In genomic region chr13:30067581-30068375, GRCm38 (mm10) we compare ENCODE assay signal across 14 mouse cellular contexts.
DNase-seq lines count a peak whose midpoint lies in the region; ATAC-seq and TF ChIP-seq lines count a peak whose summit lies in the region.
"Had no signal": no experiment of that assay in that cellular context is flagged by ENCODE, and none has a peak within 500 bp of the region (broad histone marks: within the 10 kb centered on the region; RNA-seq: fewer than 3 reads in every experiment).

No protein-coding gene starts in this region.

- no peaks in the 10 kb centered on the region for H3K4me1 ChIP-seq in embryonic facial prominence, embryonic 11.5 days (ENCODE audit: control insufficient read depth, insufficient read depth, low read length)
- H3K4me1 ChIP-seq in embryonic facial prominence, embryonic 10.5 days: peaks cover 18% of the 10 kb centered on the region
- H3K4me1 ChIP-seq in midbrain, postnatal 0 days (ENCODE audit: insufficient read depth, low read length): no peaks in the 10 kb centered on the region
- no peaks in the 10 kb centered on the region for H3K4me1 ChIP-seq in midbrain, embryonic 13.5 days (replicated peaks)
- H3K4me1 ChIP-seq: intestine, embryonic 15.5 days; liver, embryonic 12.5 days; neural tube, embryonic 15.5 days had no signal

- no peak for TF ChIP-seq CTCF in midbrain, postnatal 0 days (IDR thresholded peaks at IDR 0.05)

- no peaks in the 10 kb centered on the region for H3K27me3 ChIP-seq in embryonic facial prominence, embryonic 11.5 days (ENCODE audit: control insufficient read depth, insufficient read depth, low read length)
- H3K27me3 ChIP-seq in embryonic facial prominence, embryonic 10.5 days (replicated peaks; ENCODE audit: low read depth, poor library complexity, severe bottlenecking): no peaks in the 10 kb centered on the region
- no peaks in the 10 kb centered on the region for H3K27me3 ChIP-seq in midbrain, postnatal 0 days (ENCODE audit: insufficient read depth, low read length)
- no peaks in the 10 kb centered on the region for H3K27me3 ChIP-seq in midbrain, embryonic 13.5 days
- H3K27me3 ChIP-seq: intestine, embryonic 15.5 days; liver, embryonic 12.5 days; neural tube, embryonic 15.5 days had no signal

- no peaks in the 10 kb centered on the region for H3K9me3 ChIP-seq in embryonic facial prominence, embryonic 11.5 days (replicated peaks; ENCODE audit: control insufficient read depth, low read length)
- H3K9me3 ChIP-seq in embryonic facial prominence, embryonic 10.5 days: no peaks in the 10 kb centered on the region
- no peaks in the 10 kb centered on the region for H3K9me3 ChIP-seq in midbrain, postnatal 0 days (ENCODE audit: low read length)
- H3K9me3 ChIP-seq in midbrain, embryonic 13.5 days: no peaks in the 10 kb centered on the region
- H3K9me3 ChIP-seq: G1E; intestine, embryonic 15.5 days; liver, embryonic 12.5 days; neural tube, embryonic 15.5 days had no signal

- no peak overlapping the region for H3K27ac ChIP-seq in embryonic facial prominence, embryonic 11.5 days (replicated peaks; ENCODE audit: low read depth, low read length)
- H3K27ac ChIP-seq in embryonic facial prominence, embryonic 10.5 days (replicated peaks): no peak overlapping the region
- H3K27ac ChIP-seq in midbrain, postnatal 0 days (ENCODE audit: low read depth, low read length): no peak overlapping the region
- H3K27ac ChIP-seq in midbrain, embryonic 13.5 days: no peak overlapping the region
- H3K27ac ChIP-seq: intestine, embryonic 15.5 days; liver, embryonic 12.5 days; neural tube, embryonic 15.5 days had no signal

- ATAC-seq in embryonic facial prominence, embryonic 11.5 days (replicated peaks; ENCODE audit: insufficient number of reproducible peaks, low FRiP score, low TSS enrichment, low read depth): no peak; the same call in 1 of the 2 replicates
- ATAC-seq in midbrain, postnatal 0 days (ENCODE audit: low FRiP score): no peak
- no peak for ATAC-seq in midbrain, embryonic 13.5 days
- ATAC-seq: forebrain, embryonic 14.5 days; intestine, embryonic 15.5 days; liver, embryonic 12.5 days had no signal

- H3K9ac ChIP-seq in embryonic facial prominence, embryonic 11.5 days (replicated peaks; ENCODE audit: low read length): no peak overlapping the region
- no peak overlapping the region for H3K9ac ChIP-seq in midbrain, postnatal 0 days (replicated peaks; ENCODE audit: low read length, poor library complexity, severe bottlenecking)
- no peak overlapping the region for H3K9ac ChIP-seq in midbrain, embryonic 13.5 days (replicated peaks)
- H3K9ac ChIP-seq: intestine, embryonic 15.5 days; liver, embryonic 12.5 days; neural tube, embryonic 15.5 days had no signal

- no peaks in the 10 kb centered on the region for H3K36me3 ChIP-seq in embryonic facial prominence, embryonic 11.5 days (replicated peaks; ENCODE audit: control insufficient read depth, insufficient read depth, low read depth, low read length)
- H3K36me3 ChIP-seq in embryonic facial prominence, embryonic 10.5 days (replicated peaks): no peaks in the 10 kb centered on the region
- no peaks in the 10 kb centered on the region for H3K36me3 ChIP-seq in midbrain, postnatal 0 days (ENCODE audit: insufficient read depth, low read length)
- H3K36me3 ChIP-seq in midbrain, embryonic 13.5 days: no peaks in the 10 kb centered on the region
- H3K36me3 ChIP-seq: G1E; intestine, embryonic 15.5 days; liver, embryonic 12.5 days; neural tube, embryonic 15.5 days had no signal

- DNase-seq in embryonic facial prominence, embryonic 11.5 days (ENCODE audit: low spot score): peak; percentile 56
- DNase-seq in embryonic facial prominence, embryonic 10.5 days (ENCODE audit: low spot score): no peak
- peak; percentile 15 for DNase-seq in layer of hippocampus, adult 11-12 months (ENCODE audit: low spot score)
- DNase-seq in layer of hippocampus, postnatal 25 days (ENCODE audit: extremely low spot score in 1 of 2, low spot score in 1 of 2): no peak
- peak; percentile 36 for DNase-seq in midbrain, postnatal 0 days (ENCODE audit: low spot score)
- no peak for DNase-seq in retina, embryonic 14.5 days (ENCODE audit: low spot score)
- DNase-seq: gastrocnemius, postnatal 10 days; heart, postnatal 4 days had no signal

- WGBS in embryonic facial prominence, embryonic 11.5 days: 62% methylated on average over 6 of the region's 6 CpGs
- 73% methylated on average over 6 of the region's 6 CpGs for WGBS in embryonic facial prominence, embryonic 10.5 days
- 81% methylated on average over 6 of the region's 6 CpGs for WGBS in midbrain, postnatal 0 days
- WGBS in midbrain, embryonic 13.5 days: 80% methylated on average over 6 of the region's 6 CpGs

- H3K4me2 ChIP-seq in embryonic facial prominence, embryonic 11.5 days (ENCODE audit: low read depth, low read length): no peak overlapping the region
- no peak overlapping the region for H3K4me2 ChIP-seq in midbrain, postnatal 0 days (ENCODE audit: low read depth, low read length, poor library complexity, severe bottlenecking)
- no peak overlapping the region for H3K4me2 ChIP-seq in midbrain, embryonic 13.5 days (replicated peaks)
- H3K4me2 ChIP-seq: intestine, embryonic 15.5 days; liver, embryonic 12.5 days; neural tube, embryonic 15.5 days had no signal

- no peak overlapping the region for H3K4me3 ChIP-seq in embryonic facial prominence, embryonic 11.5 days (ENCODE audit: low read depth, low read length)
- H3K4me3 ChIP-seq in embryonic facial prominence, embryonic 10.5 days: no peak overlapping the region
- H3K4me3 ChIP-seq in midbrain, postnatal 0 days (ENCODE audit: low read depth, low read length): no peak overlapping the region
- H3K4me3 ChIP-seq in midbrain, embryonic 13.5 days (replicated peaks): no peak overlapping the region
- H3K4me3 ChIP-seq: intestine, embryonic 15.5 days; liver, embryonic 12.5 days; neural tube, embryonic 15.5 days had no signal

Comparison
In these comparisons a context has a peak if more than half of its experiments do, and no peak if none do; other contexts are left out.
1. DNase-seq: peak in embryonic facial prominence, embryonic 11.5 days (single experiment), layer of hippocampus, adult 11-12 months (single experiment) and midbrain, postnatal 0 days (single experiment); none in embryonic facial prominence, embryonic 10.5 days (single experiment), layer of hippocampus, postnatal 25 days (0 of 2) and retina, embryonic 14.5 days (single experiment).